8 mouse cellular contexts compared by ENCODE assay signal in genomic region chr1:156523842-156524241, GRCm38 (mm10). TPM values are rescaled to one million over a fixed set of nuclear protein-coding genes. Genes with fewer than 3 reads are reported as not detected.
A peak's percentile ranks its signal among the peaks of the same experiment; 100 is the strongest.
DNase-seq lines count a peak whose midpoint lies in the region; ATAC-seq and TF ChIP-seq lines count a peak whose summit lies in the region.
"Not testable (repeated sequence)": the region's sequence is repeated elsewhere in the genome, so short reads cannot be mapped to it uniquely, and the experiment has no call there.

Gene Gm10031, plus strand, starts transcription at chr1:156524012.

- not testable (repeated sequence) for H3K9me3 ChIP-seq in forebrain, embryonic 12.5 days; liver, embryonic 11.5 days (ENCODE audit: control insufficient read depth, low read length); midbrain, embryonic 11.5 days (ENCODE audit: control insufficient read depth, low read length)

- H3K27ac ChIP-seq in forebrain, embryonic 12.5 days; liver, embryonic 11.5 days (ENCODE audit: low read depth, low read length); midbrain, embryonic 11.5 days (ENCODE audit: low read depth, low read length); thymus, adult 2 months (ENCODE audit: control insufficient read depth, insufficient read depth, low read length): not testable (repeated sequence)

- TF ChIP-seq POLR2A in thymus, adult 2 months (IDR thresholded peaks at IDR 0.05; ENCODE audit: control insufficient read depth, extremely low read depth, insufficient read depth, low read length, poor library complexity), result not testable (repeated sequence)

- not testable (repeated sequence) for TF ChIP-seq CTCF in thymus, adult 2 months (IDR thresholded peaks at IDR 0.05; ENCODE audit: borderline replicate concordance, control insufficient read depth, extremely low read depth, insufficient read depth, low read length, poor library complexity)

- H3K36me3 ChIP-seq in forebrain, embryonic 12.5 days (replicated peaks); liver, embryonic 11.5 days (ENCODE audit: control insufficient read depth, insufficient read depth, low read length); midbrain, embryonic 11.5 days (ENCODE audit: control insufficient read depth, insufficient read depth, low read length); thymus, adult 2 months (ENCODE audit: control insufficient read depth, insufficient read depth, low read length): not testable (repeated sequence)

- 95% methylated on average over 22 of the region's 22 CpGs for WGBS in forebrain, embryonic 12.5 days
- WGBS in liver, embryonic 11.5 days, result 93% methylated on average over 20 of the region's 22 CpGs
- 97% methylated on average over 20 of the region's 22 CpGs for WGBS in midbrain, embryonic 11.5 days
- 96% methylated on average over 22 of the region's 22 CpGs for WGBS in thymus, adult 2 months

- DNase-seq in adrenal gland, postnatal 10 days; gastrocnemius, postnatal 4 days (ENCODE audit: low spot score in 2 of 2); layer of hippocampus, postnatal 10 days (ENCODE audit: low spot score in 2 of 2); liver, embryonic 11.5 days (ENCODE audit: low spot score); midbrain, embryonic 11.5 days (ENCODE audit: low spot score, missing footprints); thymus, adult 2 months: not testable (repeated sequence)

- not testable (repeated sequence) for H3K4me1 ChIP-seq in forebrain, embryonic 12.5 days; liver, embryonic 11.5 days (replicated peaks; ENCODE audit: control insufficient read depth, insufficient read depth, low read length); midbrain, embryonic 11.5 days (ENCODE audit: control insufficient read depth, insufficient read depth, low read length); thymus, adult 2 months (replicated peaks; ENCODE audit: control insufficient read depth, insufficient read depth, low read length)

- H3K4me2 ChIP-seq in forebrain, embryonic 12.5 days; liver, embryonic 11.5 days; midbrain, embryonic 11.5 days: not testable (repeated sequence)

- not testable (repeated sequence) for H3K4me3 ChIP-seq in forebrain, embryonic 12.5 days (replicated peaks); liver, embryonic 11.5 days (ENCODE audit: low read depth, low read length); midbrain, embryonic 11.5 days (ENCODE audit: low read depth, low read length); thymus, adult 2 months (ENCODE audit: control insufficient read depth, insufficient read depth, low read length)

- H3K9ac ChIP-seq in forebrain, embryonic 12.5 days; liver, embryonic 11.5 days (ENCODE audit: low read depth, low read length); midbrain, embryonic 11.5 days (ENCODE audit: low read length): not testable (repeated sequence)

- not testable (repeated sequence) for H3K27me3 ChIP-seq in forebrain, embryonic 12.5 days; liver, embryonic 11.5 days (replicated peaks; ENCODE audit: control insufficient read depth, insufficient read depth, low read length); midbrain, embryonic 11.5 days (ENCODE audit: control insufficient read depth, insufficient read depth, low read length); thymus, adult 2 months (ENCODE audit: control insufficient read depth, insufficient read depth, low read length)

- ATAC-seq in forebrain, embryonic 12.5 days (ENCODE audit: low FRiP score), result peak; percentile 72; the same call in 1 of the 2 replicates
- peak; percentile 76 to 98 for ATAC-seq in hematopoietic stem cell, adult 5-6 weeks (replicated peaks in 1 of 2; ENCODE audit: insufficient read depth in 1 of 2, low FRiP score in 2 of 2, low TSS enrichment in 1 of 2, low read depth in 1 of 2, poor library complexity in 2 of 2, severe bottlenecking in 2 of 2)
- ATAC-seq in liver, embryonic 11.5 days (replicated peaks; ENCODE audit: low FRiP score), result peak; percentile 79
- peak; percentile 75; the same call in 1 of the 2 replicates for ATAC-seq in midbrain, embryonic 11.5 days (ENCODE audit: low FRiP score)

RNA-seq across cellular contexts. Expression of gene Gm10031, which starts in this region (rescaled TPM):
- total RNA-seq in adrenal gland, postnatal 10 days (2021), result 10 to 100 TPM; 34.8 to 39.6 TPM
- 0.40 and 0.97 TPM in 2 replicates for polyA plus RNA-seq in forebrain, embryonic 12.5 days (2016; fragmentation: Nextera tagmentation; extraction: Ambion mirVana)
- 10 to 100 TPM; 34.0 to 34.5 TPM for total RNA-seq in gastrocnemius, postnatal 4 days (2021)
- total RNA-seq in hematopoietic stem cell, adult 5-6 weeks (2017), result 15.2 and 20.0 TPM in 2 replicates
- total RNA-seq in layer of hippocampus, postnatal 10 days (2021), result 10 to 100 TPM; 40.4 to 48.0 TPM
- polyA plus RNA-seq in liver, embryonic 11.5 days (2014; fragmentation: Nextera tagmentation; extraction: Ambion mirVana), result 0.08 and 0.14 TPM in 2 replicates
- 0.44 and 0.74 TPM in 2 replicates for polyA plus RNA-seq in midbrain, embryonic 11.5 days (2014; fragmentation: Nextera tagmentation; extraction: Ambion mirVana)
- polyA plus RNA-seq in thymus, adult 2 months (2012; rRNA removed), result 33.7 and 36.5 TPM in 2 replicates

Comparison
In these comparisons a context has a peak if more than half of its experiments do, and no peak if none do; other contexts are left out.
1. RNA of gene Gm10031 (polyA plus RNA-seq): 33.7 to 36.5 TPM in thymus, adult 2 months; 0.44 to 0.74 TPM in midbrain, embryonic 11.5 days, 0.40 to 0.97 TPM in forebrain, embryonic 12.5 days and 0.08 to 0.14 TPM in liver, embryonic 11.5 days; every median in the first group is over 10 times any median in the second.
2. Peak in ATAC-seq in forebrain, embryonic 12.5 days; RNA of the gene not detected or under 1 TPM.
3. Peak in ATAC-seq in liver, embryonic 11.5 days; RNA of the gene not detected or under 1 TPM.
4. Peak in ATAC-seq in midbrain, embryonic 11.5 days; RNA of the gene not detected or under 1 TPM.
5. Peak in every context shown above with its lines, with median percentiles within 50 percentile points of each other: ATAC-seq.